Mouse (Mus musculus) layer of hippocampus, adult 2 months (tissue): ENCODE measurements around the gene Wfdc12. TPM values are rescaled to one million over a fixed set of nuclear protein-coding genes. Genes with fewer than 3 reads are reported as not detected.
A peak's percentile ranks its signal among the peaks of the same experiment; 100 is the strongest.

Experiments used
- DNase-seq, 2 experiments: peaks; one replicate each; pipeline ENCODE4 v3.0.0; 2022; ENCODE audit warnings: low spot score in 2 of 2
- H3K27ac ChIP-seq: fragments of 200-600 bp; 2 replicates; pipeline ENCODE4 v1.8.1; 2022
- H3K4me3 ChIP-seq: fragments of 200-600 bp; 2 replicates; pipeline ENCODE4 v1.8.1; 2022; ENCODE audit warnings: mild to moderate bottlenecking
- CTCF ChIP-seq: fragments of 200-600 bp; conservative IDR thresholded peaks from 2 replicates; pipeline ENCODE4 v1.8.1; 2022; ENCODE audit warnings: antibody characterized with exemption, mild to moderate bottlenecking, moderate library complexity
- total RNA-seq, 2 experiments: library from RNA; stranded (reverse); gene quantifications; 2 replicates each; pipeline ENCODE4 v1.2.3; 2021

Gene Wfdc12
- total RNA-seq, 2 experiments from 2014 or later: not detected

DNA sequence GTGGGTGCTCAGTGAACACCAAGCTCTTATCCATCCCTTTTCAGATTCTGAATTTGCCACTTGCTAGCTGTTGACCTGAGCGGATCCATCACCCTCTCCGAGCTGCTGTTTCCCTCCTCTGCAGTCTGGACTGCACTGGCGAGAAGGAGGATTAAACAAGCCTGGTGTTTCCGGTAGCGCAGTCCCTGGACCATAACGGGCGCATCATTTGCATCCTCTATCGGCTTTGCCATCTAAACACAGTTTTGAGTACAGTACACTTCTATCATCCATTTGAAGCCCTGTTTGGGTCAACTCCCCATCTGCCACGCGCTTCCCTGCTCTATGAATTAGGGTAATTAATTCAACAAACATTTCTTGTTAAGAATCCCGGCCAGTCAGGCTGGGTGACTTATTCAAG, 20.1 kb downstream of the Wfdc12 start:
- Histone ChIP-seq H3K4me3 (peak overlapping the region; percentile 45; the same call in 1 of the 2 replicates), H3K27ac (no peak overlapping the region)
- no peak for TF ChIP-seq CTCF
- DNase-seq: no peak

GRCm38 (mm10) chr2:164168571-164168946, 21.8 kb downstream of the Wfdc12 start:
- no peak overlapping the region for H3K27ac ChIP-seq
- DNase-seq: peak in 1 of 2 experiments; percentile 44
- TF ChIP-seq CTCF: peak; percentile 61
- H3K4me3 ChIP-seq: peak overlapping the region; percentile 42

DNA sequence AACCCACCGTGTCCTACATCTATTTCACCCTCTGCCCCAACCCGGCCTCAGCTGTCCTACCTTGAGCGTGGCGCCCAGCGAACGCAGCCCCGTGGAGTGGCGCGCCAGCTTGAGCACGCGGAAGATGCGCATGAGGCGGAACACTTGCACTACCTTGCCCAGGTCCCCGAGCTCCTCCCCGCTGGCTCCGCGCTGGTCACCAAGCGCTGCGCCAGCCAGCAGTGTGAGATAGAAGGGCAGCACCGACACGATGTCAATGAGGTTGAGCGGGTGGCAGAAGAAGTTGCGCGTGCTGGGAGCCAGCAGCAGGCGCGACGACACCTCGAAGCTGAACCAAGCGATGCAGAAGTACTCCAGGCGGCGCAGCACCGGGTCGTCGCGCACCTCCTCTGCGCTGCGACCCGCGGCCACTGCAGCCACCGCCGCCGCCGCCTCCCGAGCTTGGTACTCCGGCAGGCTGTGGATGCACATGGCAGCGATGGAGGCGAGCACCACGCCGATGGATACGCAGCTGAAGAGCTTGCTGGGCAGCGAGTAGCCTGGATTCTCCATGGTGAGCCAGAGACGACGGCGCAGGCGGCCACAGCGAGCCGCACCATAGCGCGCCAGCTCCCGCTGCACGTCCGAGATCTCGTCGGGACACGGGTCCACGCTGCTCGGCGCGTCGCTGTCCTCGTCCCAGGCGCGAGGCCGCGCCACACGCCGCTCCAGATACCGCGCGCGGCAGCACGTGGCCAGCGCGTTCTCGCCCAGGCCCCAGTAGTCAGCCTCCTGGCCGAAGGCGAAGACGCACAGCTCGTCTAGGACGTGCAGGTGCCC, 22.4 kb downstream of the Wfdc12 start:
- H3K4me3 ChIP-seq: peak overlapping the region; percentile 42
- no peak for TF ChIP-seq CTCF
- no peak overlapping the region for H3K27ac ChIP-seq
- DNase-seq: peak in 1 of 2 experiments; percentile 17

DNA sequence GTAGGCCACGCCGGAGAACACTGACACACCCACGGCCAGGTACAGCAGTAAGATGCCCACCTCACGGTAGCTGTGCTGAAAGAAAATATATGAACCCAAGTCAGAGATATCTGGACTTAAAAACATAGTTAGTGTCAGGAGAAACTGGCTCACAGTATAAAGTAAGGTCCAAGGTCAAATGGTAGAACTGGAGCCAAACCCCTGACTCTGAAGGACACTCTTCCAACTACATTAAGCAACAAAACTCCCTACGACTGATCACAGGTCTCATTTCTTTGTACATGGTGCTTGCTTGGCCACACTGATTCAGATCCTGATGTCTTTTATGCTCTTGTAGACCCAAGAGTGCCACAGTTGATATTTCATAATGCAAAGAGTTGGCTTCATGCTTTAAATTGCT, 25.5 kb downstream of the Wfdc12 start:
- Histone ChIP-seq H3K4me3 (no peak overlapping the region), H3K27ac (no peak overlapping the region)
- TF ChIP-seq CTCF: no peak
- DNase-seq: no peak

DNA sequence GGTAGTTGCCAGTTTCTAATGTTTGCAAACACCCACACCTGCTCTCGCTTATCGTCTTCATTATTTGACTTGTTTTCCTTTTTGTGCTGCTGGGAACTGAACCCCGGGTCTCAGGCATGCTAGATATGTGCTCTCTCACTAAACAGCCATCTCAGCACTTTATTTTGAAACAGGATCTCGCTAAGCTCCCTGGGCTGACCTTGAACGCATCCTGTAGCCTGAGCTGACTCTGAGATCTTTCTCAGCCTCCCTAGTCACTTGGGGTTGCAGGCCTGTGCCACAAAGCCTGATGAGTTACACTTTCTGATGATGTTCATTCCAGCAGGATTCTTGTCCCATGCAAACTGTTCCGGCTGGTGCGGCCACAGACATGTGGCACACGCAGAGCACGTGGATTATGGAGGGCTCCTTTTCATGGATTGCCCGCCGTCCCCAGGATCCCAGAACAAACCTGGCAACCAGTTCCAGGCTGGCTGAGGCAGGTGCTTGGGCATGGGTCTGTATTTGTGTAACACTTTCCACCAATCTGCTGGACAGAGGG, 28.8 kb downstream of the Wfdc12 start:
- no peak for TF ChIP-seq CTCF
- H3K4me3 ChIP-seq: no peak overlapping the region
- DNase-seq: no peak

DNA sequence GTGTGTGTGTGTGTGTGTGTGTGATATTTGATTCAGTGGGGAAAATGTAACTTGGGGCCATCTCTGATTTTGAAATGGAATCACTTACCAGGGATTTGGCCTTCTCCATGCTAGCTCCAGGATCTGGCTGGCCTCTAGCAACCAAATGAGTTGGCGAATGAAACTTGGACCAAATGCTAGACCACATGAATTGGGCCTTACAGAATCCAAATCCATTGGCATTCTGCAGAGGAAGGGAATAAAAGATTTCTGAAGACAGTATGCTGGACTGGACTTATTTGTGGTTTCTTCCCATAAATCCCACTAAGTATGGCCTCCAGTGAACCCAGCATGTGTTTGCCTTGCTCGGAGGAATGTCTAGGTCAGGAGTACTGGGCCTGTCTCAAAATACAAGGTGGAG, 31.6 kb downstream of the Wfdc12 start:
- H3K4me3 ChIP-seq: no peak overlapping the region
- H3K27ac ChIP-seq: no peak overlapping the region; the same call in 1 of the 2 replicates
- DNase-seq: no peak
- TF ChIP-seq CTCF: no peak

More for the DNA sequence above, 28.8 kb downstream of the Wfdc12 start:
- no peak overlapping the region for H3K27ac ChIP-seq

DNA sequence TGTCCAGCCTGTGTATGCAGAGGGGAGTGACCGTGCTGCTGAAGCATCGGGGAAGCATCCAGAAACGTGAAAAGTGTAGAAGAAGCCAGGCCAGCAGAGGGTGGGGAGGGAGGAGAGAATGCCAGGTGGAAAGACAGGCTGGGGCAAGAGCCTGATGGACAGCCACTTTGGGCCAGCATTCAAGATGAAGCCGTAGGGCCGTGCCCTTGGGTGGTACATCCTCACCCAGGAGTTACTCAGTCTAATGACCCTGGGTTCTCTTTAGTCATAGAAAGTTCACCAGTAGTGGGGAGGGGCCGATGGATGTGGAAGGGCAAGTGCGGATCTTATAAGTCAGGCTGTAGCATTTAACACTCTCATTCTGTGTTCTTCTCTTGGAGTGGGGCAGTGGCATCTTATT, 34.2 kb downstream of the Wfdc12 start:
- Histone ChIP-seq H3K4me3 (no peak overlapping the region), H3K27ac (no peak overlapping the region)
- DNase-seq: no peak
- TF ChIP-seq CTCF: no peak

DNA sequence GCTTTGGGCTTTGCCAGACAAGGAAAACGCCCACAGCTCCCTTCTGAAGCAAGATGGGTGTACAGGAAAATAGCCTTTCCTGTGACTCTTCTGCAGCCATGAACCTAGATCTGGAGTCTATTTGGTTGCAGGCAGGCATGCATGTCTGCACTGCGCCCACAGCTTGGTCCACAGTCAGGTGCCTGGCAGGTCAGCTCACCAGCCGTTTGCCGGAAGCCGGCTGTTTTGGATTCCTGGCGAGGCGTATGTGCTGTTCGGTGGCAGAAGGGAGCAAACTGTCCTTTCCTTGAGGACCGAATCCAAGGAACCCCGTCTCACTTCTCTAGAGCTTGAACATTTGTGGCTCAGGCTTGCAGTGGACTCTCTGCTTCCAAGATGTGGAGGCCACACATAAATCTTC, 36.4 kb downstream of the Wfdc12 start:
- H3K4me3 ChIP-seq: no peak overlapping the region
- no peak for DNase-seq
- no peak for TF ChIP-seq CTCF
- H3K27ac ChIP-seq: 0 out of 2 replicates have a peak overlapping the region, but pooled peaks have one; percentile 12

- DNase-seq: no peak
- Histone ChIP-seq H3K4me3 (no peak overlapping the region), H3K27ac (no peak overlapping the region)
- no peak for TF ChIP-seq CTCF
These were observed 38.1 kb downstream of the Wfdc12 start for GRCm38 (mm10) chr2:164152341-164152740.

DNA sequence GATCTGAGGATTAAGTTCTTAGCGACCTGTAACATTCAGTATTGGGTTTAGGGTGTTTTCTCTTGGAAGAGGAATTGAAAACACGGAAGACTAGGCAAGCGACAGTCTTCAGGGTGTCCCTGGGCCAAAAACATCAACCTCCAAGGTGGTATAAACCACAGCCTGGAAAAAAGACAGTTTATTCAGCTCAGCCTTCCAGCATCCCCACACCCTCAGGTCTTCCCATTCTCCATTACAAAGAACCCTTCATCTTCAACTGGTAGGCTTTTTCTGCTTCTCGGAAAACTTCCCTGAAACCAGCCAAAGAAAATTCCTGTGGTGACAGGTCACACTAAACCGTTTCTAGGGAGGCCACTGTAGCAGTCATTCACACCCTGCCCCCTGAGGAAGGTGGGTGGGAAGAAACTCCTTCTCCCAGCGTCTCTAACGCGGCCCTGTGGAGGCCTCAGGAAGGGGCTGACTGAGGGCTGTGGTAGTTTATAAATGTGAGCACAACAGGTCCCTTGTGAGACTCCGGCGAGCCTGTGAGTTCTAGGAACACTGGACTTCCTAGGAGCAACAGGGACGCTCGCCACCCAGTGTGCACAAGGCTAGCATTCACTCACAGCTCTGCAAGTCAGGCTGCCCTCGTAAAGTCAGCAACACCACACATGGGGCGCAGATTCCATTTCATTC, 40.2 kb downstream of the Wfdc12 start:
- Histone ChIP-seq H3K27ac (peak overlapping the region; percentile 32; the same call in 1 of the 2 replicates), H3K4me3 (no peak overlapping the region)
- DNase-seq: no peak
- TF ChIP-seq CTCF: no peak

- TF ChIP-seq CTCF: no peak
- H3K27ac ChIP-seq: no peak overlapping the region
- DNase-seq: no peak
- H3K4me3 ChIP-seq: no peak overlapping the region
These were observed 43.9 kb downstream of the Wfdc12 start for GRCm38 (mm10) chr2:164146556-164146955.

GRCm38 (mm10) chr2:164144541-164144940, 45.9 kb downstream of the Wfdc12 start:
- Histone ChIP-seq H3K4me3 (no peak overlapping the region), H3K27ac (no peak overlapping the region)
- TF ChIP-seq CTCF: no peak
- no peak for DNase-seq

DNA sequence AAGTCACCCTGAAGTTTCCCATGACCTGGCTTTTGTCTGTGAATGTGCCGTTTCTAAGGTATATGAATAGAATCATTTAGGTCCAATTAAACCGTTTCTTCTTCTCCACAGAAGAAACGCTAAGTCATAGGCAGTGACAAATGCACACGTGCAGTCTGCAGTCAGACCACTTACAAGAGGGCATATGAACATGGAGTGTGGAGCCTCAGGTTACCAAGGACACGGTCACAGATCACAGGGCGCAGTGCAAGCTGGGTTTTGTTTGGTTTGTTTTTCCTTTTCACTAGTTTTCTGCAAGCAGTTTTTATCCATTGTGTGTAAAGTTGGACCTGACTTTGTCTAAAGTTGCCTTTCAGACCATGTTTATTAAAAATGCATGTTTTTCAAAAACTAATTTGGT, 46.4 kb downstream of the Wfdc12 start:
- Histone ChIP-seq H3K27ac (no peak overlapping the region), H3K4me3 (no peak overlapping the region)
- TF ChIP-seq CTCF: no peak
- no peak for DNase-seq

DNA sequence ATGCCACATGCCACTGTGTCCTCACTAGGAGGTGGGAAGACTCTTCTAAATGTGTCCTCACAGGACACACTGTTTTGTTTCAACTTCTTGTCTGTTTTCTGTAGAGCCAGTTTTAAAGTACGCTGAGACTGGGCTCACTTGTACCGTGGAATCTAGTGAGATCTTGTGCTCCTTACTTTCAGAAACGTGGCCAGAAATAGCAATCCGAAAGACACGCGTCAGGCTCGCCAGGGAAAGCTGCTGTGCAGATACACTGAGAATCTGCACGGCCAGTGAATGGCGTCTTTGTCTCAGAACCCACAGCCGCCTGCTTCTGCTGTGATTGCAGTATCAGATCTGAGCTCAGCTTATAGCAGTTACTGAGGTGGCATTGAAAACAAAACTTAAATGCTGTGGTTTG, 48.4 kb downstream of the Wfdc12 start:
- Histone ChIP-seq H3K4me3 (peak overlapping the region; percentile 4; the same call in 1 of the 2 replicates), H3K27ac (peak overlapping the region; percentile 67)
- DNase-seq: peak in 1 of 2 experiments; percentile 36
- no peak for TF ChIP-seq CTCF

Other genes with a start within 250 kb of the Wfdc12 start
- 100 to 1,000 TPM; 520 to 529 TPM for gene Ywhab, start 195.6 kb downstream of the Wfdc12 start, total RNA-seq
- 1 to 10 TPM; 1.1 to 1.2 TPM for gene Pabpc1l, start 165.2 kb downstream of the Wfdc12 start, total RNA-seq
- 10 to 100 TPM; 46.9 to 50.4 TPM for gene Stk4, start 120.3 kb downstream of the Wfdc12 start, total RNA-seq
- gene Tomm34, start 119.4 kb downstream of the Wfdc12 start, total RNA-seq: 100 to 1,000 TPM; 107 to 108 TPM
- 1 to 10 TPM; 4.4 to 5.7 TPM for gene Kcns1, start 19.5 kb downstream of the Wfdc12 start, total RNA-seq
- gene Wfdc5, start 7.9 kb downstream of the Wfdc12 start, total RNA-seq: not detected
- not detected for gene Wfdc15a, start 9.5 kb upstream of the Wfdc12 start, total RNA-seq
- gene Wfdc15b, start 31.1 kb upstream of the Wfdc12 start, total RNA-seq: not detected
- gene Svs2, start 47.9 kb upstream of the Wfdc12 start, total RNA-seq: not detected
- not detected for gene Svs3b, start 66.0 kb upstream of the Wfdc12 start, total RNA-seq
- gene Svs4, start 87.9 kb upstream of the Wfdc12 start, total RNA-seq: not detected
- gene Svs3a, start 98.7 kb upstream of the Wfdc12 start, total RNA-seq: not detected
- gene Svs6, start 126.1 kb upstream of the Wfdc12 start, total RNA-seq: not detected
- not detected for gene Svs5, start 142.1 kb upstream of the Wfdc12 start, total RNA-seq
- 1 to 10 TPM in 1 of 2 experiments, not detected in 1; 1.8 TPM for gene Slpi, start 198.5 kb upstream of the Wfdc12 start, total RNA-seq
- gene Rbpjl, start 212.5 kb upstream of the Wfdc12 start, total RNA-seq: under 1 TPM; 0.07 to 0.46 TPM
- 10 to 100 TPM; 10.3 to 11.2 TPM for gene Matn4, start 214.6 kb upstream of the Wfdc12 start, total RNA-seq